Mouse (Mus musculus): ENCODE results near the gene Slc7a10. TPM values are rescaled to one million over a fixed set of nuclear protein-coding genes. Genes with fewer than 3 reads are reported as not detected.

The Slc7a10 gene
- polyA plus RNA-seq, 1 experiment from 2014 or later: 0.73 TPM

- no peak overlapping the region for H3K4me3 ChIP-seq (ENCODE audit: low read depth, low read length)
- ATAC-seq (ENCODE audit: low FRiP score): no peak
- DNase-seq (ENCODE audit: low spot score): no peak
- 78% methylated on average over 10 of the region's 10 CpGs for WGBS
- no peaks in the 10 kb centered on the region for H3K27me3 ChIP-seq (ENCODE audit: control insufficient read depth, insufficient read depth, low read length)
- H3K27ac ChIP-seq (ENCODE audit: low read depth, low read length): no peak overlapping the region
- no peak overlapping the region for H3K9ac ChIP-seq (ENCODE audit: low read depth, low read length)
- H3K4me2 ChIP-seq (replicated peaks; ENCODE audit: low read depth, low read length): no peak overlapping the region
- H3K4me1 ChIP-seq (replicated peaks; ENCODE audit: control insufficient read depth, insufficient read depth, low read length): 0 out of 2 replicates have a peak, but pooled peaks cover 2% of the 10 kb centered on the region
- no peaks in the 10 kb centered on the region for H3K36me3 ChIP-seq (ENCODE audit: control insufficient read depth, insufficient read depth, low read length)
- H3K9me3 ChIP-seq (ENCODE audit: control insufficient read depth, low read length): no peaks in the 10 kb centered on the region
Measured at GRCm38 (mm10) chr7:35146269-35146668, 39.9 kb upstream of the Slc7a10 start.

GRCm38 (mm10) chr7:35149616-35150433 lies 36.4 kb upstream of the Slc7a10 start:
- H3K4me3 ChIP-seq (ENCODE audit: low read depth, low read length): no peak overlapping the region
- DNase-seq (ENCODE audit: low spot score) (no peak), ATAC-seq (ENCODE audit: low FRiP score) (no peak)
- H3K9ac ChIP-seq (ENCODE audit: low read depth, low read length): no peak overlapping the region
- H3K27ac ChIP-seq (ENCODE audit: low read depth, low read length): no peak overlapping the region
- no peak overlapping the region for H3K4me2 ChIP-seq (replicated peaks; ENCODE audit: low read depth, low read length)
- H3K36me3 ChIP-seq (ENCODE audit: control insufficient read depth, insufficient read depth, low read length): no peaks in the 10 kb centered on the region
- H3K4me1 ChIP-seq (replicated peaks; ENCODE audit: control insufficient read depth, insufficient read depth, low read length): 0 out of 2 replicates have a peak, but pooled peaks cover 2% of the 10 kb centered on the region
- H3K27me3 ChIP-seq (ENCODE audit: control insufficient read depth, insufficient read depth, low read length): no peaks in the 10 kb centered on the region
- WGBS: 73% methylated on average over 15 of the region's 15 CpGs
- no peaks in the 10 kb centered on the region for H3K9me3 ChIP-seq (ENCODE audit: control insufficient read depth, low read length)

- Histone ChIP-seq H3K36me3 (ENCODE audit: control insufficient read depth, insufficient read depth, low read length) (no peaks in the 10 kb centered on the region), H3K4me2 (replicated peaks; ENCODE audit: low read depth, low read length) (no peak overlapping the region), H3K27me3 (ENCODE audit: control insufficient read depth, insufficient read depth, low read length) (no peaks in the 10 kb centered on the region), H3K9ac (ENCODE audit: low read depth, low read length) (no peak overlapping the region), H3K4me1 (replicated peaks; ENCODE audit: control insufficient read depth, insufficient read depth, low read length) (0 out of 2 replicates have a peak, but pooled peaks cover 2% of the 10 kb centered on the region), H3K27ac (ENCODE audit: low read depth, low read length) (no peak overlapping the region), H3K4me3 (ENCODE audit: low read depth, low read length) (no peak overlapping the region), H3K9me3 (ENCODE audit: control insufficient read depth, low read length) (no peaks in the 10 kb centered on the region)
- ATAC-seq (ENCODE audit: low FRiP score) (no peak), DNase-seq (ENCODE audit: low spot score) (no peak)
- 77% methylated on average over 5 of the region's 5 CpGs for WGBS
Measured at GRCm38 (mm10) chr7:35150860-35151259, 35.3 kb upstream of the Slc7a10 start.

- H3K9ac ChIP-seq (ENCODE audit: low read depth, low read length): no peak overlapping the region
- 77% methylated on average over 12 of the region's 12 CpGs for WGBS
- no peaks in the 10 kb centered on the region for H3K36me3 ChIP-seq (ENCODE audit: control insufficient read depth, insufficient read depth, low read length)
- ATAC-seq (ENCODE audit: low FRiP score) (no peak), DNase-seq (ENCODE audit: low spot score) (no peak)
- no peaks in the 10 kb centered on the region for H3K27me3 ChIP-seq (ENCODE audit: control insufficient read depth, insufficient read depth, low read length)
- 0 out of 2 replicates have a peak, but pooled peaks cover 2% of the 10 kb centered on the region for H3K4me1 ChIP-seq (replicated peaks; ENCODE audit: control insufficient read depth, insufficient read depth, low read length)
- H3K4me2 ChIP-seq (replicated peaks; ENCODE audit: low read depth, low read length): no peak overlapping the region
- H3K4me3 ChIP-seq (ENCODE audit: low read depth, low read length): no peak overlapping the region
- H3K27ac ChIP-seq (ENCODE audit: low read depth, low read length): no peak overlapping the region
- no peaks in the 10 kb centered on the region for H3K9me3 ChIP-seq (ENCODE audit: control insufficient read depth, low read length)
Measured at GRCm38 (mm10) chr7:35154449-35154848, 31.7 kb upstream of the Slc7a10 start.

GRCm38 (mm10) chr7:35156561-35157477 lies 29.4 kb upstream of the Slc7a10 start:
- WGBS: 77% methylated on average over 16 of the region's 16 CpGs

GRCm38 (mm10) chr7:35157512-35157911 lies 28.7 kb upstream of the Slc7a10 start:
- no peaks in the 10 kb centered on the region for H3K4me1 ChIP-seq (replicated peaks; ENCODE audit: control insufficient read depth, insufficient read depth, low read length)
- no peak overlapping the region for H3K9ac ChIP-seq (ENCODE audit: low read depth, low read length)
- no peaks in the 10 kb centered on the region for H3K27me3 ChIP-seq (ENCODE audit: control insufficient read depth, insufficient read depth, low read length)
- H3K9me3 ChIP-seq (ENCODE audit: control insufficient read depth, low read length): no peaks in the 10 kb centered on the region
- DNase-seq (ENCODE audit: low spot score) (no peak), ATAC-seq (ENCODE audit: low FRiP score) (no peak)
- no peaks in the 10 kb centered on the region for H3K36me3 ChIP-seq (ENCODE audit: control insufficient read depth, insufficient read depth, low read length)
- H3K27ac ChIP-seq (ENCODE audit: low read depth, low read length): no peak overlapping the region
- H3K4me2 ChIP-seq (replicated peaks; ENCODE audit: low read depth, low read length): no peak overlapping the region
- H3K4me3 ChIP-seq (ENCODE audit: low read depth, low read length): no peak overlapping the region
- WGBS: 76% methylated on average over 3 of the region's 3 CpGs

More at GRCm38 (mm10) chr7:35156561-35157477, 29.4 kb upstream of the Slc7a10 start:
- Histone ChIP-seq H3K9me3 (ENCODE audit: control insufficient read depth, low read length) (no peaks in the 10 kb centered on the region), H3K4me2 (replicated peaks; ENCODE audit: low read depth, low read length) (no peak overlapping the region), H3K4me3 (ENCODE audit: low read depth, low read length) (no peak overlapping the region), H3K27ac (ENCODE audit: low read depth, low read length) (no peak overlapping the region), H3K27me3 (ENCODE audit: control insufficient read depth, insufficient read depth, low read length) (no peaks in the 10 kb centered on the region), H3K4me1 (replicated peaks; ENCODE audit: control insufficient read depth, insufficient read depth, low read length) (no peaks in the 10 kb centered on the region), H3K9ac (ENCODE audit: low read depth, low read length) (no peak overlapping the region), H3K36me3 (ENCODE audit: control insufficient read depth, insufficient read depth, low read length) (no peaks in the 10 kb centered on the region)
- ATAC-seq (ENCODE audit: low FRiP score) (no peak), DNase-seq (ENCODE audit: low spot score) (no peak)

- 70% methylated on average over 6 of the region's 6 CpGs for WGBS
- DNase-seq (ENCODE audit: low spot score): no peak
- no peak for ATAC-seq (ENCODE audit: low FRiP score)
- H3K9me3 ChIP-seq (ENCODE audit: control insufficient read depth, low read length): no peaks in the 10 kb centered on the region
- no peak overlapping the region for H3K4me3 ChIP-seq (ENCODE audit: low read depth, low read length)
- no peaks in the 10 kb centered on the region for H3K27me3 ChIP-seq (ENCODE audit: control insufficient read depth, insufficient read depth, low read length)
- H3K9ac ChIP-seq (ENCODE audit: low read depth, low read length): no peak overlapping the region
- no peaks in the 10 kb centered on the region for H3K36me3 ChIP-seq (ENCODE audit: control insufficient read depth, insufficient read depth, low read length)
- no peak overlapping the region for H3K27ac ChIP-seq (ENCODE audit: low read depth, low read length)
- H3K4me1 ChIP-seq (replicated peaks; ENCODE audit: control insufficient read depth, insufficient read depth, low read length): no peaks in the 10 kb centered on the region
- H3K4me2 ChIP-seq (replicated peaks; ENCODE audit: low read depth, low read length): no peak overlapping the region
Measured at GRCm38 (mm10) chr7:35162443-35162842, 23.7 kb upstream of the Slc7a10 start.

- no peak overlapping the region for H3K4me2 ChIP-seq (replicated peaks; ENCODE audit: low read depth, low read length)
- no peak for DNase-seq (ENCODE audit: low spot score)
Measured at GRCm38 (mm10) chr7:35163600-35163999, 22.6 kb upstream of the Slc7a10 start.

More at GRCm38 (mm10) chr7:35163600-35163999, 22.6 kb upstream of the Slc7a10 start:
- no peak for ATAC-seq (ENCODE audit: low FRiP score)
- 68% methylated on average over 7 of the region's 7 CpGs for WGBS
- Histone ChIP-seq H3K9me3 (ENCODE audit: control insufficient read depth, low read length) (no peaks in the 10 kb centered on the region), H3K4me1 (replicated peaks; ENCODE audit: control insufficient read depth, insufficient read depth, low read length) (no peaks in the 10 kb centered on the region), H3K9ac (ENCODE audit: low read depth, low read length) (no peak overlapping the region), H3K27me3 (ENCODE audit: control insufficient read depth, insufficient read depth, low read length) (no peaks in the 10 kb centered on the region), H3K4me3 (ENCODE audit: low read depth, low read length) (no peak overlapping the region), H3K36me3 (ENCODE audit: control insufficient read depth, insufficient read depth, low read length) (no peaks in the 10 kb centered on the region), H3K27ac (ENCODE audit: low read depth, low read length) (no peak overlapping the region)

Measured in hindbrain, embryonic 11.5 days (tissue).